Mouse (Mus musculus): Measurements from ENCODE around the gene Tmem184b. TPM values are rescaled to one million over a fixed set of nuclear protein-coding genes. Genes with fewer than 3 reads are reported as not detected.
A peak's percentile ranks its signal among the peaks of the same experiment; 100 is the strongest.

Tmem184b gene
- polyA plus RNA-seq, 1 experiment from 2014 or later = 55.0 TPM

GRCm38 (mm10) chr15:79440651-79441330, 37.4 kb upstream of the Tmem184b start:
- no peaks in the 10 kb centered on the region for H3K27me3 ChIP-seq (ENCODE audit: control insufficient read depth, insufficient read depth, low read length)
- H3K4me3 ChIP-seq (ENCODE audit: low read depth, low read length) = peak overlapping the region; percentile 93
- no peaks in the 10 kb centered on the region for H3K9me3 ChIP-seq (replicated peaks; ENCODE audit: control insufficient read depth, low read length)
- H3K36me3 ChIP-seq (ENCODE audit: control insufficient read depth, insufficient read depth, low read length) = peaks cover 19% of the 10 kb centered on the region
- peaks cover 61% of the 10 kb centered on the region for H3K4me1 ChIP-seq (ENCODE audit: control insufficient read depth, insufficient read depth, low read length)
- WGBS (ENCODE audit: insufficient replicate concordance) = 22% methylated on average over 11 of the region's 11 CpGs
- peak overlapping the region; percentile 96 for H3K27ac ChIP-seq (ENCODE audit: low read depth, low read length)
- H3K9ac ChIP-seq (ENCODE audit: low read depth, low read length) = peak overlapping the region; percentile 99
- no peak for ATAC-seq (replicated peaks; ENCODE audit: insufficient number of reproducible peaks, low FRiP score, low TSS enrichment)
- peak overlapping the region; percentile 83 for H3K4me2 ChIP-seq

GRCm38 (mm10) chr15:79440223-79440622, 36.9 kb upstream of the Tmem184b start:
- H3K36me3 ChIP-seq (ENCODE audit: control insufficient read depth, insufficient read depth, low read length) = peaks cover 23% of the 10 kb centered on the region
- H3K4me3 ChIP-seq (ENCODE audit: low read depth, low read length) = peak overlapping the region; percentile 93
- H3K27me3 ChIP-seq (ENCODE audit: control insufficient read depth, insufficient read depth, low read length) = no peaks in the 10 kb centered on the region
- ATAC-seq (replicated peaks; ENCODE audit: insufficient number of reproducible peaks, low FRiP score, low TSS enrichment) = no peak
- peak overlapping the region; percentile 99 for H3K9ac ChIP-seq (ENCODE audit: low read depth, low read length)
- H3K27ac ChIP-seq (ENCODE audit: low read depth, low read length) = no peak overlapping the region
- 77% methylated on average over 4 of the region's 4 CpGs for WGBS (ENCODE audit: insufficient replicate concordance)
- H3K9me3 ChIP-seq (replicated peaks; ENCODE audit: control insufficient read depth, low read length) = no peaks in the 10 kb centered on the region
- H3K4me1 ChIP-seq (ENCODE audit: control insufficient read depth, insufficient read depth, low read length) = peaks cover 67% of the 10 kb centered on the region
- peak overlapping the region; percentile 83 for H3K4me2 ChIP-seq

GRCm38 (mm10) chr15:79439386-79439785, 36.0 kb upstream of the Tmem184b start:
- Histone ChIP-seq H3K4me3 (ENCODE audit: low read depth, low read length) (no peak overlapping the region), H3K36me3 (ENCODE audit: control insufficient read depth, insufficient read depth, low read length) (peaks cover 23% of the 10 kb centered on the region), H3K4me1 (ENCODE audit: control insufficient read depth, insufficient read depth, low read length) (peaks cover 74% of the 10 kb centered on the region), H3K27me3 (ENCODE audit: control insufficient read depth, insufficient read depth, low read length) (no peaks in the 10 kb centered on the region), H3K27ac (ENCODE audit: low read depth, low read length) (no peak overlapping the region), H3K9me3 (replicated peaks; ENCODE audit: control insufficient read depth, low read length) (no peaks in the 10 kb centered on the region), H3K4me2 (peak overlapping the region; percentile 83), H3K9ac (ENCODE audit: low read depth, low read length) (no peak overlapping the region)
- WGBS (ENCODE audit: insufficient replicate concordance) = 71% methylated on average over 4 of the region's 4 CpGs
- ATAC-seq (replicated peaks; ENCODE audit: insufficient number of reproducible peaks, low FRiP score, low TSS enrichment) = no peak

- Histone ChIP-seq H3K4me1 (ENCODE audit: control insufficient read depth, insufficient read depth, low read length) (peaks cover 74% of the 10 kb centered on the region), H3K4me3 (ENCODE audit: low read depth, low read length) (no peak overlapping the region), H3K36me3 (ENCODE audit: control insufficient read depth, insufficient read depth, low read length) (peaks cover 29% of the 10 kb centered on the region), H3K9me3 (replicated peaks; ENCODE audit: control insufficient read depth, low read length) (no peaks in the 10 kb centered on the region), H3K27ac (ENCODE audit: low read depth, low read length) (peak overlapping the region; percentile 1), H3K4me2 (peak overlapping the region; percentile 3), H3K27me3 (ENCODE audit: control insufficient read depth, insufficient read depth, low read length) (no peaks in the 10 kb centered on the region), H3K9ac (ENCODE audit: low read depth, low read length) (no peak overlapping the region)
- ATAC-seq (replicated peaks; ENCODE audit: insufficient number of reproducible peaks, low FRiP score, low TSS enrichment) = no peak
- WGBS (ENCODE audit: insufficient replicate concordance) = 73% methylated on average over 8 of the region's 8 CpGs
Measured at GRCm38 (mm10) chr15:79438816-79439215, 35.4 kb upstream of the Tmem184b start.

GRCm38 (mm10) chr15:79438209-79438810, 34.9 kb upstream of the Tmem184b start:
- Histone ChIP-seq H3K36me3 (ENCODE audit: control insufficient read depth, insufficient read depth, low read length) (peaks cover 30% of the 10 kb centered on the region), H3K4me2 (peak overlapping the region; percentile 3; the same call in 1 of the 2 replicates), H3K9me3 (replicated peaks; ENCODE audit: control insufficient read depth, low read length) (no peaks in the 10 kb centered on the region), H3K27ac (ENCODE audit: low read depth, low read length) (peak overlapping the region; percentile 1), H3K27me3 (ENCODE audit: control insufficient read depth, insufficient read depth, low read length) (no peaks in the 10 kb centered on the region), H3K4me3 (ENCODE audit: low read depth, low read length) (no peak overlapping the region), H3K9ac (ENCODE audit: low read depth, low read length) (no peak overlapping the region), H3K4me1 (ENCODE audit: control insufficient read depth, insufficient read depth, low read length) (peaks cover 76% of the 10 kb centered on the region)
- WGBS (ENCODE audit: insufficient replicate concordance) = 44% methylated on average over 6 of the region's 6 CpGs
- no peak for ATAC-seq (replicated peaks; ENCODE audit: insufficient number of reproducible peaks, low FRiP score, low TSS enrichment)

GRCm38 (mm10) chr15:79437541-79438208, 34.3 kb upstream of the Tmem184b start:
- peaks cover 78% of the 10 kb centered on the region for H3K4me1 ChIP-seq (ENCODE audit: control insufficient read depth, insufficient read depth, low read length)
- no peaks in the 10 kb centered on the region for H3K9me3 ChIP-seq (replicated peaks; ENCODE audit: control insufficient read depth, low read length)
- no peak overlapping the region for H3K27ac ChIP-seq (ENCODE audit: low read depth, low read length)
- no peak for ATAC-seq (replicated peaks; ENCODE audit: insufficient number of reproducible peaks, low FRiP score, low TSS enrichment)
- H3K36me3 ChIP-seq (ENCODE audit: control insufficient read depth, insufficient read depth, low read length) = peaks cover 31% of the 10 kb centered on the region
- 0 out of 2 replicates have a peak overlapping the region, but pooled peaks have one; percentile 10 for H3K9ac ChIP-seq (ENCODE audit: low read depth, low read length)
- H3K27me3 ChIP-seq (ENCODE audit: control insufficient read depth, insufficient read depth, low read length) = no peaks in the 10 kb centered on the region
- no peak overlapping the region for H3K4me3 ChIP-seq (ENCODE audit: low read depth, low read length)
- 74% methylated on average over 12 of the region's 12 CpGs for WGBS (ENCODE audit: insufficient replicate concordance)
- H3K4me2 ChIP-seq = no peak overlapping the region

- ATAC-seq (replicated peaks; ENCODE audit: insufficient number of reproducible peaks, low FRiP score, low TSS enrichment) = no peak
- H3K4me2 ChIP-seq = no peak overlapping the region
- H3K27me3 ChIP-seq (ENCODE audit: control insufficient read depth, insufficient read depth, low read length) = no peaks in the 10 kb centered on the region
- peak overlapping the region; percentile 35; the same call in 1 of the 2 replicates for H3K27ac ChIP-seq (ENCODE audit: low read depth, low read length)
- H3K36me3 ChIP-seq (ENCODE audit: control insufficient read depth, insufficient read depth, low read length) = peaks cover 32% of the 10 kb centered on the region
- H3K4me1 ChIP-seq (ENCODE audit: control insufficient read depth, insufficient read depth, low read length) = peaks cover 82% of the 10 kb centered on the region
- H3K4me3 ChIP-seq (ENCODE audit: low read depth, low read length) = no peak overlapping the region
- WGBS (ENCODE audit: insufficient replicate concordance) = 62% methylated on average over 7 of the region's 7 CpGs
- H3K9ac ChIP-seq (ENCODE audit: low read depth, low read length) = no peak overlapping the region
- no peaks in the 10 kb centered on the region for H3K9me3 ChIP-seq (replicated peaks; ENCODE audit: control insufficient read depth, low read length)
Measured at GRCm38 (mm10) chr15:79436481-79436921, 33.1 kb upstream of the Tmem184b start.

GRCm38 (mm10) chr15:79435191-79435671, 31.9 kb upstream of the Tmem184b start:
- Histone ChIP-seq H3K27me3 (ENCODE audit: control insufficient read depth, insufficient read depth, low read length) (no peaks in the 10 kb centered on the region), H3K4me3 (ENCODE audit: low read depth, low read length) (no peak overlapping the region), H3K27ac (ENCODE audit: low read depth, low read length) (peak overlapping the region; percentile 81), H3K4me2 (peak overlapping the region; percentile 16), H3K9me3 (replicated peaks; ENCODE audit: control insufficient read depth, low read length) (no peaks in the 10 kb centered on the region), H3K4me1 (ENCODE audit: control insufficient read depth, insufficient read depth, low read length) (peaks cover 82% of the 10 kb centered on the region), H3K9ac (ENCODE audit: low read depth, low read length) (peak overlapping the region; percentile 58; the same call in 1 of the 2 replicates), H3K36me3 (ENCODE audit: control insufficient read depth, insufficient read depth, low read length) (peaks cover 40% of the 10 kb centered on the region)
- ATAC-seq (replicated peaks; ENCODE audit: insufficient number of reproducible peaks, low FRiP score, low TSS enrichment) = no peak
- 33% methylated on average over 7 of the region's 7 CpGs for WGBS (ENCODE audit: insufficient replicate concordance)

Data from heart, embryonic 11.5 days (tissue).